Mouse (Mus musculus) gastrocnemius, postnatal 14 days (tissue): ENCODE measurements around the gene Kcmf1. TPM values are rescaled to one million over a fixed set of nuclear protein-coding genes. Genes with fewer than 3 reads are reported as not detected.
"Not testable (repeated sequence)": the region's sequence is repeated elsewhere in the genome, so short reads cannot be mapped to it uniquely, and the experiment has no call there.

Experiments used
- DNase-seq: peaks from one replicate; pipeline ENCODE4 v3.0.0; 2021; ENCODE audit warnings: mixed read lengths
- intact Hi-C: fragments of 180-260 bp; cut with DNase I; formaldehyde crosslinking; loops from one replicate; pipeline ENCODE4 v1.15.1; 2025; ENCODE audit warnings: low total_unique reads
- total RNA-seq, 2 experiments: library from RNA; stranded (reverse); gene quantifications; 2 replicates each; pipeline ENCODE4 v1.2.3; 2021

The Kcmf1 gene
- total RNA-seq, 2 experiments from 2014 or later = 78.7 to 84.8 TPM

DNA sequence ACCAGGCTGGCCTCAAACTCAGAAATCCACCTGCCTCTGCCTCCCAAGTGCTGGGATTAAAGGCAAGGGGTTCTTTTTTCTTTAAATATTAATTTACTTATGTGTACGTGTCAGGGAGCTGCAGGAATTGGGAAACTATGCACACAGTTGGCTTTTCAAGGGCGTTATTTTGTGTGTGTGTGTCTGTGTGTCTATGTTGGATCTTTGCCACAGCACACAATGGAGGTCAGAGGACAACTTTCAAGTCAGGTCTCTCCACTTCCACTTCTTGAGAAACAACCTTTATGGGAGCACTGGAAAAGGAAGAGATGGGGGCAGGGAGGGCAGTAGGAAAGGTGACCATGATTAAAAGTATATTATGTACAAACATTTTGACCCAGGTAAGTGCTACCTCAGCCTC, 33.5 kb downstream of the Kcmf1 start:
- no peak for DNase-seq
- intact Hi-C loops = no loop called here

DNA sequence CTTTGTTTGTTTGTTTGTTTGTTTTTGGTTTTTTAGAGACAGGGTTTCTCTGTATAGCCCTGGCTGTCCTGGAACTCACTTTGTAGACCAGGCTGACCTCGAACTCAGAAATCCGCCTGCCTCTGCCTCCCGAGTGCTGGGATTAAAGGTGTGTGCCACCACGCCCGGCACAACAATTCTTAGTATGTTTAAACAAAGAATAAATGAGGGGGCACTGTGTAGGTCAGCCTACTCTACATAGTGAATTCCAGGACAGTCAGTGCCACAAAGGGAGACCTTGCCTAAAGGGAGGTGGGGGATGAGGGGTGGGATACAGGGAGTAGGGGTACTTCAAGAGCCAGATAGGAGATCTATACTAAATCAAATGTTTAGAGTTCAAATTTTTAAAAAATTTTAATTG, 37.1 kb downstream of the Kcmf1 start:
- DNase-seq, intact Hi-C loops: not testable (repeated sequence)

DNA sequence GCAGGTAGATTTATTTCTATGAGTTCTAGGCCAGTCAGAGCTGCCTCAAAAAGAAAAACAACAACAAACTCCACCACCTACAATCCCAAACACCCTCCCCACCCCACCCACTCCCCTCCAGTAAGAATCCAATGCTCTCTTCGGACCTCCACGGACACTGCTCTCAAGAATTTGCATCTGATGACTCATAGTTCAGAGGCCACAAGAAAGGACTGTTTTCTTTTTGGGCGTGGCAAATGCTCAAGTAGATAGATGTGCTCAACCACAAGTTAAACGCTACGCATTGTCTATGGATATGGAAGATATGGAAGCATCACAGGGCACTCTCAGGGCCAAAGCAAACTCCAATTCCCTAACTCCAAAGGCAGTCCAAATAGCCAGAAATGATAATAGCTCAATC, 45.5 kb downstream of the Kcmf1 start:
- intact Hi-C loops = no loop called here
- no peak for DNase-seq

DNA sequence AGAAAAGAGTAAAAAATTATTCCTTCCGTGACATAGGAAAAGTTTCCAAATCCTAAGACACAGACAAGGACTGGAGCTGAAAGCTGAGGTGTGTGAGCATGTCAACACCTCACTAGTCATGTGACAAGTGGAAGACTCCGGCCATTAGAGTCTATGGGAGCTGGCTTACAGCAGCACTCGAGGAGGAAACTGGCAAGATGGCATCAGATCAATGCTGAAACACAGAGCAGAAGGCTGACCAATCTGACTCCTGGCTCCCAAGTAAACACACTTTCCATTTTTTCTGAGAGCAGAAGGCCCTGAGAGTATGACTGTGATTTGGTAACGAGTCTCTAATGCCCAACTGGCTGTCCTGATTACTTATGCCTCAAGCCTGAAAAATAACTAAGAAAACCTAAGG, 47.6 kb downstream of the Kcmf1 start:
- DNase-seq = no peak
- intact Hi-C loops = no loop called here

DNA sequence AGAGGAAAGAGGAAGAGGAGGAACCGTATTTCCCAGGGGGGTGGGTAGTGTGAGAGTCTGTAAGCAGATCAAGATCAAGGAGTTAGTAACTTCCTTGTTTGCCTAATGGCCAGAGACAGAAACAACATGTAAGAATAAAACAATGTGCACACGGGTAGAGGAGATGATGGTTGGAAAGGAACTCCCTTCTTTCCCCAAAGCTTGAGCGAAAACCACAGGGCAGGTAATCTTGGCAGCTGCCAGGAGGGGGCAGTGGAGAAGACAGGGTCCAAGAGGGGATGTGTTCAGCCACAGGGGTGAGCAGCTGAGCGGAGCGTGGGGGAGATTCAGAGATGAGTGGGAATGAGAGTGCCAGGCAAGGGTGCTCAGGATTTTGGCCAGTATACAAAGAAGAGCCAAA, 48.1 kb downstream of the Kcmf1 start:
- DNase-seq = peak; percentile 19
- intact Hi-C loops = no loop called here

DNA sequence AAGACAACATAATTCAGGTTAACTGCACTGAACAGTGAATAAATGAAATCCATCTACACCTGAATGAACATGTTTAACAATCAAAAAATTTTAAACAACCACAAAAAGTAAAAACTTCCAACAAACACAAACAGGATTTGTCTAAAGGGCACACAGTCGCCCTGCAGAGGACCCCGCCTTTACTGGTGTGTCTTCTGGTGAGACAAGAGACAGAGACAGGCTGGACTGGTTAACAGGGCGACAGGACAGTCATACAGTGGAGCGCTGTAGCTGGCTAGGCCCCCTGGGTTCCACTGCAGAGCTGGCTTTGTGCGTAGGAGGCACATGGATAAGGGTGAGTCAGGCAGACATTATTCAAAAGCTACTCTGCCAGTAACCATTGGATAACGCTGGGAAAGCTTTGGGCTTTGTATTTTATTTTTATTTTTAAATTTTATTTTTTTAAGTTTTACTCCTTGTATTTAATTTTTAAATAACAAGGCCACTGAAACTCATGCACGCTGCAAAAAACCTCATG, 57.7 kb downstream of the Kcmf1 start:
- intact Hi-C loops = loop anchor here (10.0 kb wide), 1 partner anchor 63 kb away; no protein-coding TSS in a partner anchor
- DNase-seq = no peak

DNA sequence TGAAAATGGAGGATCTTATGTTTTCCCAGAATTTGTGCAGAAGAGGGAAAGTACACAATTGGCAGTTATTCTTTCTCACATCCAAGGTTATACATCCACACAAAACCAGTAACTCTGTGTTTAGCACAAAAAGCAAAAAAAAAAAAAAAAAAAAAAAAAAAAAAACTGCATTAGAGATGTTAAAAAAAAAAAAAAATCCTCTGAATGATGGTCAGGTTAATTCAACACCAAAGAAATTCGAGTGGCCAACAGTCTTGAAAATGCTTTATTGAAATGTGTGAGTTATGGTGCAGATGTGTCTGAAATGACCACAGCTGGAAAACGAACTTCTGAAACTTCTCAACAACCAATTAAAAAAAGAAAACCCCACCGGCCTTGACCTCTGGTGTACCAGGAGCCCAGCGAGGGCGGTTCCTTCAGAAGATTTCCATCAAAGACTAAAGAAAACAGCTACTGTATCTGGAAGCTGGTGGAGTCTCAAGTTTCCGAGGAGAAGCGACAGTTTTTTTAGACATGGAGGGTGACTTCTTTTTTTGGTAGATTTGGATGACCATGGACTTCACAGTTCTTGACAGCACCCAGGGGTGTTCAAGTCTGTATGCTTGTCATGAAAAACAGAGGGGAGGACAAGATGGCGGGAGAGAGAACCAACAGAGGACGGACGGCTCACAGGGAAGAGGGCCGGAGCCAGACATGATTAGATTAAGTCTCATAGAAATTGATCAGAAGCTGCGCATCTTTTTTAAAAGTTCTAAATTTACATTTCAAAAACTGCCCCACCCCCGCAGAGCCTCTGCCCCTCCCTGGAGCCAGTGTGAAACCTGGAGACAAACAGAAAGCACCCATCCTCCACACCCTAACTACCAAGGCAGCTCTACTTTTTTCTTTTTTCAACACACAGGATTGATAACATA, 58.7 kb downstream of the Kcmf1 start:
- DNase-seq = no peak
- intact Hi-C loops = loop anchor here (10.0 kb wide), 1 partner anchor 64 kb away; no protein-coding TSS in a partner anchor

DNA sequence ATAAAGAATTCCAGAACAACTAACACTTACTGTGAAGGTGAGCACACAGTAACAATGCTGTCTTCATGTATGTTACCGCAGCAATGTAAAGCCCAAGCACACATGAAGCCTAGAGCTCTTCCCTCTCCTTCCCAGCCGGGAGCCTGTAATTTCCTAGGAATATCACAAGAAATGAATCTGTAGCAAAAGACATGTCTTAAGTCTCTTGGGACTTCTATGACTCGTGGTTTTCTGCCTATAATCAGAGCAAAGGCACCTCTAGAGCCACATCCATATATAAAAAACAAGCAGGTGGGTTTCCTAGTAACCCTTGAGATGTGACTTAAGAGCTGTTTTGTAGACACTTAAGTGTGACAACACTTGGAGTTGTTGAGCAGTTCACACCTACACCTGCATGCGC, 62.0 kb downstream of the Kcmf1 start:
- DNase-seq = no peak
- intact Hi-C loops = no loop called here

DNA sequence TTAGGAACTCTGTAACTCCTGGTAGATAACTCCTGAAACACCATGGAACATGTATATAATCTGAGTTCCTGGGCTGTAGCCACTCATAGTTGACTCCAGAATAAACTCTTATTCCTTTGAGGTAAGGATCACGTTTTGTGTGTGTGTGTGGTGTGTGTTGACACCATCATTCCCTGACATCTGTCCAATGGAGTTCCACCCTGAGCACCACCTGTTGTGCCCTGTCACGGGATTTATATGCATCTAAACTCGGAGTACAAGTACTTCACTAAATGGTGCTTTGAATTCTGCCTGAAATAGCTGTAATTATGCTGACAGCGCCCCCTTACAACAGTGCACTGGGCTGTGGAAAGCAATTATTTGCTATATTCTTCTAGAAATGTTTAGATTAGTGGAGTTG, 65.3 kb downstream of the Kcmf1 start:
- intact Hi-C loops = no loop called here
- DNase-seq = no peak

DNA sequence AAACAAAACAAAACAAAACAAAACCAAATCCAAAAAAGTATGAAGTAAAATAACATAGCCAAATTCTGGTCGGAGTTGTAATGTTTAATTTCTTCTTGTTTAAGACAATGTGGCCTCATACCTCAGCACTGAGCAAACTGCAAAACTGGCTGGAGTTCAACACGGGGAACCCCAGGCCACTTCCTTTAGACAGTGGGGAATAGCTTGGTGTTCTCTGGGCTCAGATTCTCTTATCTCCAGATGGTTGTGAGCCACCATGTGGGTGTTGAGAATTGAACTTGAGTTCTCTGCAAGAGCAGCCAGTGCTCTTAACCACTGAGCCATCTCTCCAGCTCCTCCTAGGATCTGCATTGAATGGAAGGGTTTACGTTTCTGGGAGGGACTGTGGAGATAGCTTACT, 67.9 kb downstream of the Kcmf1 start:
- no peak for DNase-seq
- intact Hi-C loops = no loop called here

DNA sequence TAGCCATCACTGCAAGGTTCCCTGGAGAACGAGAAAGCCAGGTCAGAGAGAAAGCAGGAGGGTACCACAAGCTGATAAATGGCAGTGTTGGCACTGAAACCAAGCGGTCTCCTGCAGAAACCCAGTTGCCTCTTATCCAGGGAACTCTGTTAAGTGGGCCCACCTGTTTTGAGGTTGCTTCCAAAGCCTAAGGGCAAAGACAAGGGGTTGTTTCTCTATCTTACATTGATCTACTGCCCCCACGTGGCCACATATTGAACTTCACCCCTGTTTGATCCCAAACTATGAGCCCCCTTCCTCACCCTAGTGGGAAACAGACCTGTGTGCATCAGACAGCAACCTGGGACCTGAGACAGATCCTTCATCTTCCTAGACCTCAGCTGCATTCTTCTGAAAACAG, 68.5 kb downstream of the Kcmf1 start:
- DNase-seq = peak; percentile 52
- intact Hi-C loops = no loop called here

DNA sequence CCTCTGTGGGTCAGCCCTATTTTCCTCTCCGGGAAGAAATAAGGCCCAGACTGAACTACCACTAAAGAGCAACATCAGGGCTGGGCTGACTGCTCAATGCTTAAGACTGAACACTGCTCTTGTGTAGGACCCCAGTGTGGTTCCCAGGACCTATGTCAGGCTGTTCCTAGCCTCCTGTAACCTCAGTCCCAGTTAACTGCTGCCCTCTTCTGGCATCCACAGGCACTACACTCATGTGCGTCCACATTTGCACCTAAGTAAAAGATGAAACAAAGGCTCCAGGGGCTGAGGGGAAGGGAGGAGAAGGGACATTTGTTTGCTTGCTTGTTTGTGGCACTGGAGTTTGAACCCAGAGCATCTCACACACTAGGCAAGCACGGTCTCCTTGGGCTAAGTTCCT, 70.9 kb downstream of the Kcmf1 start:
- intact Hi-C loops = no loop called here
- DNase-seq = no peak

DNA sequence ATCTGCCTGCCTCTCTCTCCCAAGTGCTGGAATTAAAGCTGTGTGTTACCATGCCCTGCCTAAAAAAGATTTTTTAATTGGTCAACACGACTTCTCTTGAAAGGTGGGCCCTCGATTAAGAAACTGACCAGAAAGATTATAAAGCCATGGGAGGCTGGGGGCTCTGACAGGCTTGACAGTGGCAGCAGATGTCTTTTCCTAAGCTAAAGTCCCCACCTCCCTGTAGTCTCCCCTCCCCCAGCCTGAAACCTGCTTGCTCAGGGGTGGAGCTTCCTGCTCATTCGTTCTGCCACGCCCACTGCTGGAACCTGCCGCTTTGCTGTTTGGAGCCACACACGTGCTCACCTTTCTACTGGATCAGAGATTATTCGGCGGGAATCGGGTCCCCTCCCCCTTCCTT, 71.7 kb downstream of the Kcmf1 start:
- DNase-seq, intact Hi-C loops: not testable (repeated sequence)

DNA sequence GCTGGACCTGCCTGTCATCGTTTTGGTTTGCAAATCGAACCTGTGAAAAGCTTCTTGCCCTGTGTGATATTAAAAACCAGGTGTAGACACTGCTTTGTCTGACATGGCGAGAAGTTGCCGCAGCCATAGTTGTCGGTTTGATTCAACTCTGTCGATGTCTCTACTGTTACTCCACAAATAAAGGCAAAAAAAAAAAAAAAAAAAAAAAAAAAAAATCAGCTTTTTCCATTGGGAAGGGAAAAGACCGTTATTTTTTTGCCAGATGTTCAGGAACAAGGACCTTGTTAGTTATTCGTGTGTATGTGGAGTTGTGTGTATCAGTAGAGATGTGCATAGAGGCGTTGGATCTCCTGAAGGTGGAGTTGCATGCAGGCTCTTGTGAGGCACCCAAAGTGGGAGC, 74.0 kb downstream of the Kcmf1 start:
- intact Hi-C loops = loop anchor here (2.0 kb wide), 1 partner anchor 189 kb away; no protein-coding TSS in a partner anchor
- DNase-seq = no peak

DNA sequence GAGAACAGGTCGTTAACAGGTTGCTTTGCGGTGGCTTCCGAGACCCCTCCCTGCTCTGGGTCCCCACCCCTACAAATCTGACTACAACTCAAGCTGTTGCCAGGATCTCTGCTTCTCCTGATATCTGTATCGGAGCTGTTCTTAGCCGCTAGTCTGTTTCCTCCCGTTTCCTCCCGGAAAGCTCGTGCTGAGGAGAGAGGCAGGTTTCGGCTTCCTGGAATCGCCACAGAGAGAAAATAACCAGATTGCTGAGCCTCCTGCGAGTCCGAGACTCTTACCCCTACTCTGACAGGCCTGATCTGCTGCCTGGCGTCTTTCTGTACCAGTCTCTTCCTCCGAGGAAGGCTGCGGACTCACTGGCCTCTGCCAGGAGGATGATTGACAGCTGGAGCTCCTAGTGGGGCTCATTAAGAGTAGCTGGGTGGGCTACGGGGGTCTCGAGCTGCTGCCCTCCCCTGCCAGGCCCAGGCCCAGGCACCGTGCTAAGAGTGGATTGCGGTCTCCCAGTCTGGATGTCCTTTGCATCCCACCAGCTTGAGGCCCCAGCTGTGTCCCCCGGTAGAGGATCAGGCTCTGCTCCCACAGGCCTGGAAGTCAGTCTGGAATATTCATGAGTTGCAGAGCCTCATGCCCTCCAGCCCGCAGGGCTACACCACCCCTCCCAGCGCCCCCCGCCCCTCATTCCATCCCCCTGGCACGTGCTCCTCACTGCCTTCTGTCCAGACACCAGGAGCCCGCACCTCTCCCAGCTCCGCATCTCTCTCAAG, 74.6 kb downstream of the Kcmf1 start:
- no peak for DNase-seq
- intact Hi-C loops = loop anchor here (2.0 kb wide), 1 partner anchor 188 kb away; no protein-coding TSS in a partner anchor

DNA sequence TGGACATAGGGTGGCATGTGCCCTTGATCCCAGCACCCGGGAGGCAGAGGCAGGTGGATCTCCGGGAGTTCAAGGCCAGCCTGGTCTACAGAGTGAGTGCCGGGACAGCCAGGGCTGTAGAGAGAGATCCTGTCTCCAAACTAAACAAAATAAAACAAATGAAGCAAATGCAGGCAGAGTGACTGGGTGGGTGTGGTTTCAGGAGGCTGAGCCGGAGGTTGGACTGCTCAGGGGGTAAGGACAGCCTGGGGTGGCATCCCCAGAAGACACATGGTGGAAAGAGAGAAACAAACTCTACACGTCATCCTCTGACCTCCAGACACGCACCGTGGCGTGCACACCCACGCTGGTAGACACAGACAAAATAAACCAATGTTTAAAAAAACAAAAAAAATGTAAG, 86.3 kb downstream of the Kcmf1 start:
- intact Hi-C loops = no loop called here
- no peak for DNase-seq

DNA sequence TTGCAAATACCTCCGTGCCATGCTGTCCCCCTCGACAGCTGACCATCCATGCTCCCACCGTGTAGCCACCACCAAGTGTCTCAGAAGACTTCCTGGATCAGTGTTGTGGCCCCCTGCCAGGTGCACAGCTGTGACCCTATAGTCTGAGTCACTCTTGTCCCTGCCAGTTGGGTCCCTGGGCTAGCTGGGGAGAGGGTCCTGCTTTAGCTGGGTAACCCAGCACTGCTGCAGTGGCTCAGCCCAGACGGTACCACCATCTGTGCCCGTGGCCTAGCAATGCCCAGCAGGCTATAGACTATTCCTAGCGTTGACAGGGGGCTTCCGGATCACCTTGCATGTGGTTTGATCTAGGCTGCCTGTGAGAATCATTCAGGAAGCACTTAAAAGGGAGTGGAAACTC, 89.5 kb downstream of the Kcmf1 start:
- DNase-seq = peak; percentile 32
- intact Hi-C loops = no loop called here

DNA sequence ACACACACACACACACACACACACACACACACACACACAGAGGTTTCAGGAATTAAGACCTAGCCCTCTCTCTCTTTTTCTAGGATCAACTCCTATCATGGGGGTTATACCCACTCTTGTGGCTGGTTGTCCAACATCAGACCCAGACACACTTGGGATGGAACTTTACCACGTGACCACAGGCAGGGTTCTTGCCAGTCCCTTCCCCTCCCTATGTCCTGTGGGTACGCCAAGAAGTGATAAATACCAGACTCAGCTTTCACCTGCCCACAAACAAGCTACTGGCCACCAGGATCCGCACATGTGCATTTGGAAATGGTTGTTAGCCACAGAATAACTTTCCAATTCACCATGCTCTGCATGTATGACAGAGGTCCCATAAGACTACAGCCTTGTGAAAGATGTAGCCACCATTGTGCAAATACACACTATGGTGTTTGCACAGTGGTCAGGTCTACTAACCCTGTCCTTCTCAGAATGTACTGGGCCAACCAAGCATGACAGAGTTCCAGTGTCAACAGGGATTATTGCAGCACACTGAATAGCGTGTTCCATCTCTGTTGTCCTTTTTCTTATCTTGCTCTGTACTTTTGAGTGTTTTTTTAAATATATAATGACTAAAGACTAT, 90.1 kb downstream of the Kcmf1 start:
- intact Hi-C loops = no loop called here
- DNase-seq = no peak

DNA sequence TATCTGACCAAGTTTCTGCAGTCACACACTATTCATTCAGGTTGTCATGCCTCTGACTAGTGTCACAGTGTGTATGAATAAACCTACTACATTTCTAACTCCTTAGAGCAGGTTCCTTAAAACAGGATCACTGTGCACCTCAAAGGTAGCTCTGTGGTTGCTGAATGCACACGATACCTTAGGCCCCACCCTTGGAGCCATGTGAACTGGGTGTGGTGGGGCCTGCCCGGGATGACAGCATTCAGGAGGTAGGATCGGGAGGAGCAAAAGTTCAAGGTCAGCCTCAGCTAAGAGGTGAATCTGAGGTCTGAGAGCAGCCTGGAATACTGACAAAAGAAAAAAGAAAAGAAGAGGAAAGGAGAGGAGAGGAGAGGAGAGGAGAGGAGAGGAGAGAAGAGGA, 91.4 kb downstream of the Kcmf1 start:
- DNase-seq = no peak
- intact Hi-C loops = no loop called here

DNA sequence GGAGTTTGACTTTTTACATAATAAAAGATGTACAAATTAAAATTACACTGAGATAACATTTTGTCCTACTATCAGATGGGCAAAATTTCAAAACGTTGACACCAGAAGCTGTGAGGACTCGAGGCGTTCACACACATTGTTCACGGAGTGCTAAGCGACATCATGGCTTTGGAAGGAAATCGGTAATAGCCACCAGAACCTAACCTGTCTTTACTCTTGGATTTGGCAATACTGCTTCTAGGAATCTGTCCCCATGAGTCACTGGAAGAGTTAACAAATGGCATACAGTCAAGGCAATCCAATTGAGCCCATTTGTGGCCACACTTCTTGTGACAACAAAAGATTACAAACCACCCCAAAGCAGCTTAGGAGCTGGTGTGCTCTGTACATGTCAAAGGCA, 96.1 kb downstream of the Kcmf1 start:
- intact Hi-C loops = no loop called here
- no peak for DNase-seq
